Mouse (Mus musculus) lung, adult 2 months (tissue): Measurements from ENCODE around the gene Cfap299. TPM values are rescaled to one million over a fixed set of nuclear protein-coding genes. Genes with fewer than 3 reads are reported as not detected.

Source experiments
- DNase-seq: peaks from one replicate; pipeline ENCODE4 v3.0.0; 2022
- H3K4me1 ChIP-seq: fragments of 200-500 bp; 2 replicates; pipeline ENCODE4 v1.6.1; 2011; ENCODE audit warnings: low read length; ENCODE audit not compliant: control insufficient read depth, insufficient read depth
- H3K4me3 ChIP-seq: fragments of 200-500 bp; replicated peaks from 2 replicates; pipeline ENCODE3; 2011; ENCODE audit warnings: low read depth, mild to moderate bottlenecking, control low read depth, low read length; ENCODE audit errors: extremely low read depth
- CTCF ChIP-seq: fragments of 200-500 bp; IDR thresholded peaks from 2 replicates; pipeline ENCODE4 v1.5.1; 2011; ENCODE audit warnings: mild to moderate bottlenecking, low read length, control low read depth; ENCODE audit not compliant: insufficient read depth
- POLR2A ChIP-seq: fragments of 200-500 bp; IDR thresholded peaks from 2 replicates; pipeline ENCODE4 v1.6.1; 2011; ENCODE audit warnings: low read depth, mild to moderate bottlenecking, control low read depth, low read length, borderline replicate concordance; ENCODE audit errors: extremely low read depth
- WGBS: fragments of 180-500 bp; shearing (Covaris S2); methylation state at CpG from one replicate; pipeline ENCODE4 v1.1.7; 2018; 5-methylcytosine and 5-hydroxymethylcytosine counted together
- polyA plus RNA-seq: library from polyadenylated mRNA; depleted of rRNA; stranded (reverse); fragments of >200 nt; gene quantifications from 2 replicates; pipeline ENCODE4 v1.2.3, GENCODE M21; 2012

Gene Cfap299
- polyA plus RNA-seq, 1 experiment: 1.7 TPM

DNA sequence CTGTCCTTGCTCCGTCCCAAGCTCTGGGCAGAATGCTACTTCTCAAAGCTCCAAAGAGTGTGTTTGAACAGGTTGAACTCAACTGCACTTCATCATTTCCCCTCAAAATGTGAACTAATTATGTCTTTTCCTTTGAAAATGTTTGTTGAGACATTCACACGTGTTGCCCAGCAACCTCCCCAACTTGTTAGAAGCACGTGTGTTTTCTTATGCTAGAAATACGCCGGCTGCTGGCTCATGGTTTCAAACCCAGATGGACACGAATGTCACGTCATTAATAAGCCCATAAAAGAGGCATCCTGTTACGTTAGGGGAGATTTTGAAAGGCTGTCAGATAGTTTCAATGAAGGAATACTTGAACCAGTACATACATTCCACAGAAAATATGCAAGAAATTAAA, 367.2 kb downstream of the Cfap299 start:
- Histone ChIP-seq H3K4me3 (no peak overlapping the region), H3K4me1 (no peaks in the 10 kb centered on the region)
- 44% methylated on average over 8 of the region's 8 CpGs for WGBS
- no peak for DNase-seq
- no peak for TF ChIP-seq CTCF

GRCm38 (mm10) chr5:98703963-98704362, 374.9 kb downstream of the Cfap299 start:
- no peak for DNase-seq

DNA sequence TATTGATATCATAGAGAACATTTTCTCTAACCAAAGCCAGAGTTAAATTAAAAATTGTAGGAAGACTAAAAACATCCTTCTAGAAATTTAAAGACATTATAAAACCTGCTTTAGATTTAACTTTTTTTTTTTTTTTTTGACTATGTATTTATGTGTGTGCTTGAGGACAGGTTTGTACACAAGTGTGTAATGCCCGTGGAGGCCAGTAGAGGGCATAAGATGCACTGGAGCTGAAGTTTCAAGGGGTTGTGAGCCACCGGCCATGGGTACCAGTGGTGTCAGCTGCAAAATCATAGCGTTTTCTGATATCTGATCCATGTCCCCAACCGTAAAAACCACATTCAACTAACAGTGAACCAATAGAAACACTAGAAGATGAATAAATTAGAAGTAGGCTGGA, 377.5 kb downstream of the Cfap299 start:
- H3K4me3 ChIP-seq: no peak overlapping the region
- 78% methylated on average over 4 of the region's 4 CpGs for WGBS
- no peak for TF ChIP-seq POLR2A
- 0 out of 2 replicates have a peak, but pooled peaks have one; percentile 19 for TF ChIP-seq CTCF
- DNase-seq: no peak
- no peaks in the 10 kb centered on the region for H3K4me1 ChIP-seq

More at GRCm38 (mm10) chr5:98703963-98704362, 374.9 kb downstream of the Cfap299 start:
- Histone ChIP-seq H3K4me1 (no peaks in the 10 kb centered on the region), H3K4me3 (no peak overlapping the region)
- 64% methylated on average over 5 of the region's 5 CpGs for WGBS
- TF ChIP-seq CTCF: no peak
- no peak for TF ChIP-seq POLR2A

DNA sequence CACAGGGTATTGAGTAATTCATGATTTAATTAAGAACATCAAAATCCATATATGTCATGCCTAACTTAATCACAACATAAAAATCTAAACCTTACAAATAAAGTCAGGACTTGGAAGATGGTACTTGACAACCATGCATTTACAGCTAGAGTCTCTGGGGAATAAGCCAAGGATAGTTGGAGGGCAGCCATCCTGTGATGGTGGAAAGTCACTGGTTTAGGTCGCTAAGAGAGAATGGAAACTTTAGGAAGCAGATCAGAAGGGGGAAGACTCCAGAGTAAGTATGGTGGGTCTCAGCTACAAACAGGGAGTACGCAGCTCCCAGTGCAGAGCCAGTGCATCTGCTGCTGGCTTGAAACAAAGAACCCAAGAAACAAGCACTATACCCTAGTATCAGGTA, 386.3 kb downstream of the Cfap299 start:
- H3K4me1 ChIP-seq: no peaks in the 10 kb centered on the region
- no peak overlapping the region for H3K4me3 ChIP-seq
- WGBS: 74% methylated on average over 2 of the region's 2 CpGs
- TF ChIP-seq CTCF (no peak), POLR2A (no peak)
- no peak for DNase-seq

DNA sequence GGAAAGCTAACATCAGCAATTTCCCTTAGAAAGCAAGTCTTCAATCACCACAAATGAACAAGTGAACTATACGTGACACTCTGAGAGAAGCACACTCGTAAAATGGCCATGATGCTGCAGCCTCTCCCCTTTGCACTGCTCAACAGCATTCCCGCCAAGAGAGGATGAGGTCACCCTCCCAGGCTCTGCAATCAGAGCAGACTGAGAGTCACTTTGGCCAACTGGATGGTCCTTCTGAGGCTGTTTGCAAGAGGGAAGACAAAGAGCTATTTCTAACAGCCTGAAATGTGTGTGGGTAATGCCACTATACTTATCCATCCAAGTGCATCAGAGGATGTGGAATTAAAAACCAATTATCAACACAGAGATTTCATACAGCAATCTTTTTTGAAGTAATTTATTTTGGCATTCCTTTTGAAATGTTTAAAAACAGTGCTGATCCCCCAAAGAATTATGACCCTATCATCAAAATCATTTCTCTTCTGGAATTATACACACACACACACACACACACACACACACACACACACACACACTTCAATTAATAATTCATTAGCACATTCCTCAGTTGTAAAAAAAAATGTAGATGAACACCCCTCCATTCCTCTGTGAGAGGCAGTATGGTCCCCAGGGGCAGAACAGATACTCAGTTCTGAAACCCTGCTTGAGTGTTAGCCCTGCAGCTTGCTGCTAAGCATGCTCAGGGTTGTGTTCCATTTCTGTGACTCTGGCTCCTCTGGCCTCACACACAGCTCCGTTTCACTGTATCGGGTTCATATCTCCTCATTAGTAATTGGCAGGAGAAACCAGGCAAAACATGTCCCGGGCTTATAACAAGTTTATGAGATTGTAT, 403.3 kb downstream of the Cfap299 start:
- no peak for TF ChIP-seq CTCF
- no peak for TF ChIP-seq POLR2A
- DNase-seq: no peak
- Histone ChIP-seq H3K4me3 (no peak overlapping the region), H3K4me1 (no peaks in the 10 kb centered on the region)
- 50% methylated on average over 6 of the region's 6 CpGs for WGBS

GRCm38 (mm10) chr5:98733010-98733399, 403.9 kb downstream of the Cfap299 start:
- Histone ChIP-seq H3K4me1 (no peaks in the 10 kb centered on the region), H3K4me3 (no peak overlapping the region)
- no peak for TF ChIP-seq CTCF
- no peak for TF ChIP-seq POLR2A
- WGBS: 48% methylated on average over 2 of the region's 2 CpGs
- DNase-seq: no peak

- DNase-seq: no peak
- no peak for TF ChIP-seq POLR2A
- no peak for TF ChIP-seq CTCF
- WGBS: 65% methylated on average over 15 of the region's 15 CpGs
- Histone ChIP-seq H3K4me3 (no peak overlapping the region), H3K4me1 (no peaks in the 10 kb centered on the region)
Measured at GRCm38 (mm10) chr5:98761858-98762652, 433.0 kb downstream of the Cfap299 start.

GRCm38 (mm10) chr5:98778588-98778987, 449.5 kb downstream of the Cfap299 start:
- 72% methylated on average over 4 of the region's 4 CpGs for WGBS
- Histone ChIP-seq H3K4me1 (no peaks in the 10 kb centered on the region), H3K4me3 (no peak overlapping the region)
- DNase-seq: no peak
- TF ChIP-seq CTCF (no peak), POLR2A (no peak)

DNA sequence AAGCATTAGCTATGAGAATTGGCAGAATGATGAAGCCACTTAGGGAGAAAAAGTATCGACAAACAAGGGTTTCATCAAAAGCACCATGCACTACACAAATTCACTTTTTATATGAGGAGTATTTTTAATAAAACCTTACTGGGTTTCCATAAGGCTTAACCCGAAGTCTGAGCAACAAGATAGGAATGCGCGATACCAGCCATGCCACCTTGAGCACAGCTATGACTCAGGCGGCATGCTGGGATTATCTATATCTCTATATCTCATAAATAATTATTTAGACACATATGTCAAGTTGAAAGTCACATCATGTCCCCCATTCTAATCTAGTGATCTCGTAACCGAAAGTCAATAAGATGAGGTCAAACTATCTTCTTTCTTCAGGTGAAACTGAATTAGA, 453.0 kb downstream of the Cfap299 start:
- no peak overlapping the region for H3K4me3 ChIP-seq
- no peak for DNase-seq
- TF ChIP-seq CTCF (no peak), POLR2A (no peak)
- H3K4me1 ChIP-seq: no peaks in the 10 kb centered on the region
- WGBS: 94% methylated on average over 7 of the region's 7 CpGs

- TF ChIP-seq CTCF (no peak), POLR2A (no peak)
- WGBS: 61% methylated on average over 4 of the region's 4 CpGs
- DNase-seq: no peak
Measured at GRCm38 (mm10) chr5:98787735-98788134, 458.6 kb downstream of the Cfap299 start.

More at GRCm38 (mm10) chr5:98787735-98788134, 458.6 kb downstream of the Cfap299 start:
- Histone ChIP-seq H3K4me1 (no peaks in the 10 kb centered on the region; the same call in 1 of the 2 replicates), H3K4me3 (no peak overlapping the region)
